Mouse (Mus musculus): ENCODE measurements at regions not wholly inside any gene's neighbourhood (a gene's known extent, or its start where the extent isn't known, plus 50 kb on each side); places are given as distances from the start of the nearest gene placed in this dataset.
A peak's percentile ranks its signal among the peaks of the same experiment; 100 is the strongest.
"Not testable (repeated sequence)": the region's sequence is repeated elsewhere in the genome, so short reads cannot be mapped to it uniquely, and the experiment has no call there.

- Histone ChIP-seq H3K9me3 (ENCODE audit: control insufficient read depth, insufficient read depth, low read depth, low read length) (no peaks in the 10 kb centered on the region), H3K4me1 (ENCODE audit: control insufficient read depth in 2 of 2, insufficient read depth in 2 of 2, low read length in 2 of 2, poor library complexity in 1 of 2) (no peaks in the 10 kb centered on the region), H3K27ac (ENCODE audit: insufficient read depth, low read depth, low read length, poor library complexity, severe bottlenecking) (no peak overlapping the region), H3K36me3 (ENCODE audit: control insufficient read depth, insufficient read depth, low read length, poor library complexity, severe bottlenecking) (no peaks in the 10 kb centered on the region), H3K9ac (ENCODE audit: insufficient read depth, low read depth, low read length, poor library complexity, severe bottlenecking) (no peak overlapping the region), H3K4me3 (ENCODE audit: insufficient read depth in 1 of 2, low read depth in 1 of 2, low read length in 2 of 2, poor library complexity in 1 of 2, severe bottlenecking in 1 of 2) (no peak overlapping the region)
- in situ Hi-C loops (cut with MboI; ENCODE audit: low sequenced_read_pairs in 2 of 2, unreplicated experiment in 2 of 2): no loop called here
- peak; percentile 31 for DNase-seq (ENCODE audit: low read depth, low spot score)
- no peak for TF ChIP-seq CHD2 (IDR thresholded peaks at IDR 0.05; ENCODE audit: low read depth, low read length)
- no peak for TF ChIP-seq ZNF384 (IDR thresholded peaks at IDR 0.05; ENCODE audit: low read depth, low read length)
- TF ChIP-seq ZC3H11A (IDR thresholded peaks at IDR 0.05; ENCODE audit: borderline replicate concordance, low read depth, low read length): peak; percentile 80
These were observed 288.9 kb downstream of the Phf3 start for GRCm38 (mm10) chr1:30584806-30585205.

DNA sequence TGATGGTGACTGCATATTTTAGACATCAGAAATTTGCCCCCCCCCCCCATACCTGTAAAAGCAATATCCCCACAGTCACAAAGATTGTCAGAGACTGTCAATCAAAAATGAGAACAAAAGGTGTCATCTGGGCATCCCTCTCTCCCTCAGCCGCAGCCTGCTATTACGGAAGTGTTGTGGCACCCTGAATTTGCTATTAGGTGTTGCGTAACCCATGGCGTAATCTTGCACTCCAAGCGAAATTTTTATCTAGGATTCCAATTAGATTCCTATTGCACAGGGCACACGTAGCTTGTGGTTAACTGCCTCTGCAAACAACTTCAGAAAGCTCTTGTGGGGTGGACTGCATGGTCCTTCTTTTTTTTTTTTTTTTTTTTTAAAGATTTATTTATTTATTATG is 289.9 kb downstream of the Phf3 start:
- Histone ChIP-seq H3K4me3 (ENCODE audit: insufficient read depth in 1 of 2, low read depth in 1 of 2, low read length in 2 of 2, poor library complexity in 1 of 2, severe bottlenecking in 1 of 2) (no peak overlapping the region), H3K36me3 (ENCODE audit: control insufficient read depth, insufficient read depth, low read length, poor library complexity, severe bottlenecking) (no peaks in the 10 kb centered on the region), H3K4me1 (ENCODE audit: control insufficient read depth in 2 of 2, insufficient read depth in 2 of 2, low read length in 2 of 2, poor library complexity in 1 of 2) (no peaks in the 10 kb centered on the region), H3K9ac (ENCODE audit: insufficient read depth, low read depth, low read length, poor library complexity, severe bottlenecking) (no peak overlapping the region), H3K9me3 (ENCODE audit: control insufficient read depth, insufficient read depth, low read depth, low read length) (no peaks in the 10 kb centered on the region), H3K27ac (ENCODE audit: insufficient read depth, low read depth, low read length, poor library complexity, severe bottlenecking) (no peak overlapping the region)
- no peak for DNase-seq (ENCODE audit: low read depth, low spot score)
- TF ChIP-seq ZC3H11A (IDR thresholded peaks at IDR 0.05; ENCODE audit: borderline replicate concordance, low read depth, low read length) (no peak), ZNF384 (IDR thresholded peaks at IDR 0.05; ENCODE audit: low read depth, low read length) (no peak), CHD2 (IDR thresholded peaks at IDR 0.05; ENCODE audit: low read depth, low read length) (no peak), MAFK (IDR thresholded peaks at IDR 0.05; ENCODE audit: insufficient read depth, low read depth, low read length) (no peak), HCFC1 (IDR thresholded peaks at IDR 0.05; ENCODE audit: borderline replicate concordance, insufficient read depth, low read length) (no peak)
- in situ Hi-C loops (cut with MboI; ENCODE audit: low sequenced_read_pairs in 2 of 2, unreplicated experiment in 2 of 2): no loop called here

DNA sequence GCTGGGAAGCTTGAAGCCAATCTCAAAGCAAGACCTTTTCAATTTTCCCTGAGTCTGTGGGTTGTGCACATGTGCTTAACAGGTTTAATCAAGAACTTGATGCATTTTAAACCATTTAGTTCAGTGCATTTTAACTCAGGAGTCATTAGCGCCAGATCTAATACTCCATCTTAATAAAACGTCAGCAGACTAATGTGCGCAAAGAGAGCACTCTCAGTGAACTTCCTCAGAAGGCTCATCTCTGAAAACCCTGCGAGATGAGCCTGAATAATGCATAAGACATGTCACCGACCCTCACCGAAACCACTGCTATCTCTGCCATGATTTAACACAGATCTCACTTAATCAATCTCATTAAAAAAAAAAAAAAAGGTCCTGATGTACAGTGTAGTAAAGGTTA is 309.0 kb downstream of the Phf3 start:
- no peak for DNase-seq (ENCODE audit: low read depth, low spot score)

DNA sequence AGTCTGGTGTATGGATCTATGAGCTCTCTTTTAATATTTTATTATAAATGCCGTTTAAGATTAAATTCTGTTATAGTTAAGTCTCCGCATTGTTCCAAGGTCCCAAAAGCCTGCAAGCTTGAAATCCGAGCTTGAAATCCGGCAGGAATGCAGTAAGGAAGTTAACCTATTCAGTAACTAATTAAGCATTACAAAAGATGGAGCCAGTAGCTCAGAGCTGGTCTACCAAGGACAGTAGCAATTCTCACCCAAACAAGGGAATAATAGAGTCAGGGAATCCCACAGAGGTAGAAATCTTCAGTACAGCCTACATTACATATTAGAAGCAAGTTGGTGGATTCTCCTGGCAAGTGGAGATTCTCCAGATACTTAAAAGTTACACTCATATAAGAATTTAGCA is 325.0 kb downstream of the Phf3 start:
- H3K36me3 ChIP-seq (ENCODE audit: control insufficient read depth, insufficient read depth, low read length, poor library complexity, severe bottlenecking); H3K9ac ChIP-seq (ENCODE audit: insufficient read depth, low read depth, low read length, poor library complexity, severe bottlenecking); H3K4me1 ChIP-seq (ENCODE audit: control insufficient read depth in 2 of 2, insufficient read depth in 2 of 2, low read length in 2 of 2, poor library complexity in 1 of 2); H3K9me3 ChIP-seq (ENCODE audit: control insufficient read depth, insufficient read depth, low read depth, low read length); in situ Hi-C loops (cut with MboI; ENCODE audit: low sequenced_read_pairs in 2 of 2, unreplicated experiment in 2 of 2): not testable (repeated sequence)
- DNase-seq (ENCODE audit: low read depth, low spot score): peak; percentile 27
- H3K4me3 ChIP-seq (ENCODE audit: insufficient read depth in 1 of 2, low read depth in 1 of 2, low read length in 2 of 2, poor library complexity in 1 of 2, severe bottlenecking in 1 of 2): 0 out of 4 replicates have a peak overlapping the region, but pooled peaks of 1 of the 2 experiments have one; percentile 4
- H3K27ac ChIP-seq (ENCODE audit: insufficient read depth, low read depth, low read length, poor library complexity, severe bottlenecking): peak overlapping the region; percentile 62; the same call in 1 of the 2 replicates

More for the DNA sequence above, 309.0 kb downstream of the Phf3 start:
- no peaks in the 10 kb centered on the region for H3K36me3 ChIP-seq (ENCODE audit: control insufficient read depth, insufficient read depth, low read length, poor library complexity, severe bottlenecking)
- no peaks in the 10 kb centered on the region for H3K4me1 ChIP-seq (ENCODE audit: control insufficient read depth in 2 of 2, insufficient read depth in 2 of 2, low read length in 2 of 2, poor library complexity in 1 of 2)
- H3K9me3 ChIP-seq (ENCODE audit: control insufficient read depth, insufficient read depth, low read depth, low read length): no peaks in the 10 kb centered on the region
- TF ChIP-seq ZNF384 (IDR thresholded peaks at IDR 0.05; ENCODE audit: low read depth, low read length): no peak
- TF ChIP-seq ZC3H11A (IDR thresholded peaks at IDR 0.05; ENCODE audit: borderline replicate concordance, low read depth, low read length): no peak
- no peak for TF ChIP-seq CHD2 (IDR thresholded peaks at IDR 0.05; ENCODE audit: low read depth, low read length)
- no peak overlapping the region for H3K27ac ChIP-seq (ENCODE audit: insufficient read depth, low read depth, low read length, poor library complexity, severe bottlenecking)
- in situ Hi-C loops (cut with MboI; ENCODE audit: low sequenced_read_pairs in 2 of 2, unreplicated experiment in 2 of 2): no loop called here
- no peak overlapping the region for H3K4me3 ChIP-seq (ENCODE audit: insufficient read depth in 1 of 2, low read depth in 1 of 2, low read length in 2 of 2, poor library complexity in 1 of 2, severe bottlenecking in 1 of 2)
- H3K9ac ChIP-seq (ENCODE audit: insufficient read depth, low read depth, low read length, poor library complexity, severe bottlenecking): no peak overlapping the region

- DNase-seq (ENCODE audit: low read depth, low spot score): no peak
- in situ Hi-C loops (cut with MboI; ENCODE audit: low sequenced_read_pairs in 2 of 2, unreplicated experiment in 2 of 2): no loop called here
- no peak overlapping the region for H3K27ac ChIP-seq (ENCODE audit: insufficient read depth, low read depth, low read length, poor library complexity, severe bottlenecking)
- no peak overlapping the region for H3K4me3 ChIP-seq (ENCODE audit: insufficient read depth in 1 of 2, low read depth in 1 of 2, low read length in 2 of 2, poor library complexity in 1 of 2, severe bottlenecking in 1 of 2)
- no peaks in the 10 kb centered on the region for H3K4me1 ChIP-seq (ENCODE audit: control insufficient read depth in 2 of 2, insufficient read depth in 2 of 2, low read length in 2 of 2, poor library complexity in 1 of 2)
- TF ChIP-seq HCFC1 (IDR thresholded peaks at IDR 0.05; ENCODE audit: borderline replicate concordance, insufficient read depth, low read length) (no peak), ZC3H11A (IDR thresholded peaks at IDR 0.05; ENCODE audit: borderline replicate concordance, low read depth, low read length) (no peak), CHD2 (IDR thresholded peaks at IDR 0.05; ENCODE audit: low read depth, low read length) (no peak), MAFK (IDR thresholded peaks at IDR 0.05; ENCODE audit: insufficient read depth, low read depth, low read length) (no peak), ZNF384 (IDR thresholded peaks at IDR 0.05; ENCODE audit: low read depth, low read length) (no peak)
- H3K9me3 ChIP-seq (ENCODE audit: control insufficient read depth, insufficient read depth, low read depth, low read length): no peaks in the 10 kb centered on the region
- H3K9ac ChIP-seq (ENCODE audit: insufficient read depth, low read depth, low read length, poor library complexity, severe bottlenecking): no peak overlapping the region
- H3K36me3 ChIP-seq (ENCODE audit: control insufficient read depth, insufficient read depth, low read length, poor library complexity, severe bottlenecking): no peaks in the 10 kb centered on the region
These were observed 333.5 kb downstream of the Phf3 start for GRCm38 (mm10) chr1:30540088-30540698.

Measured in ES-E14 (cell line).